Mouse (Mus musculus) embryonic facial prominence, embryonic 10.5 days (tissue): ENCODE data around the gene Cdk16. TPM values are rescaled to one million over a fixed set of nuclear protein-coding genes. Genes with fewer than 3 reads are reported as not detected.

Experiments
- DNase-seq: peaks from one replicate; pipeline ENCODE4 v3.0.0-alpha.2; 2017; ENCODE audit warnings: low spot score
- H3K27ac ChIP-seq: fragments of 300-500 bp; sonication (generic); replicated peaks from 2 replicates; pipeline ENCODE4 v1.5.1; 2016; ENCODE audit warnings: mild to moderate bottlenecking
- H3K27me3 ChIP-seq: fragments of 300-500 bp; sonication (generic); replicated peaks from 2 replicates; pipeline ENCODE4 v1.6.1; 2016; ENCODE audit warnings: low read depth, mild to moderate bottlenecking; ENCODE audit not compliant: poor library complexity, severe bottlenecking
- H3K36me3 ChIP-seq: fragments of 300-500 bp; sonication (generic); replicated peaks from 2 replicates; pipeline ENCODE4 v1.6.1; 2016; ENCODE audit warnings: mild to moderate bottlenecking, moderate library complexity
- H3K4me1 ChIP-seq: fragments of 300-500 bp; sonication (generic); 2 replicates; pipeline ENCODE4 v1.6.1; 2016
- H3K4me3 ChIP-seq: fragments of 300-500 bp; sonication (generic); 2 replicates; pipeline ENCODE4 v1.5.1; 2016; ENCODE audit warnings: mild to moderate bottlenecking, moderate library complexity
- H3K9me3 ChIP-seq: fragments of 300-500 bp; sonication (generic); 2 replicates; pipeline ENCODE4 v1.6.1; 2016; ENCODE audit warnings: mild to moderate bottlenecking
- WGBS: fragments of 180-500 bp; shearing (Covaris S2); methylation state at CpG from one replicate; pipeline ENCODE4 v1.1.7; 2016; 5-methylcytosine and 5-hydroxymethylcytosine counted together
- polyA plus RNA-seq: library from polyadenylated mRNA; unstranded; fragments of >200 nt; fragmentation: Nextera tagmentation; extraction: Ambion mirVana; gene quantifications from 2 replicates; pipeline ENCODE4 v1.2.1, GENCODE M21; 2016

Cdk16 gene
- 120 and 121 TPM in 2 replicates for polyA plus RNA-seq

- Histone ChIP-seq H3K27ac (peak within 1 kb of the TSS; percentile 92), H3K27me3 (no peaks in the 10 kb centered on the region), H3K9me3 (peaks cover 9% of the 10 kb centered on the region; the same call in 1 of the 2 replicates), H3K4me1 (peaks cover 14% of the 10 kb centered on the region), H3K36me3 (peaks cover 24% of the 10 kb centered on the region), H3K4me3 (peak within 1 kb of the TSS; percentile 69)
- peak; percentile 84 for DNase-seq
- WGBS, result 25% methylated on average over 16 of the region's 16 CpGs
Observed at GRCm38 (mm10) chrX:20687519-20688067, at the start of gene Cdk16. Gene Cdk16 (plus strand): TSS chrX:20687954.

GRCm38 (mm10) chrX:20638141-20638540 is 49.6 kb upstream of the Cdk16 start:
- WGBS, result 92% methylated on average over 2 of the region's 2 CpGs
- DNase-seq, result no peak
- no peak overlapping the region for H3K27ac ChIP-seq
- no peaks in the 10 kb centered on the region for H3K9me3 ChIP-seq
- H3K27me3 ChIP-seq, result no peaks in the 10 kb centered on the region
- peaks cover 79% of the 10 kb centered on the region for H3K36me3 ChIP-seq
- no peaks in the 10 kb centered on the region for H3K4me1 ChIP-seq
- H3K4me3 ChIP-seq, result no peak overlapping the region

DNA sequence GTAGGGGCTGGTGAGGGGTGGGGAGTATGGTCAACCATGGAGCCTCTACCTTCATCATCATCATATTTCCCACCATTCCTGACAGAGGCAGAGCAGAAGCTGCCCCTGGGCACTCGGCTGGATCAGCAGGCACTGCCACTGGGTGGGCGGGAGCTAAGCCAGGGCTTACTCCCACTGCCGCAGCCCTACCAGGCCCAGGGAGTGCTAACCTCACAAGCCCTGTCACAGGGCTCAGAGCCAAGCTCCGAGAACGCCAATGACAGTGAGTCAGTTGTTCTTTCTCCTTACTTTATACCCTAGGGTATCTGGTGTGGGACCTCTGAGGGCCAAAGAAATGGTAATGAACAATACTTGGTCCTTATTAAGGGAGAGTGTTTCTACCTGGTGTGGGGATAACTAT is 43.0 kb upstream of the Cdk16 start:
- WGBS, result 88% methylated on average over 5 of the region's 5 CpGs
- Histone ChIP-seq H3K27me3 (no peaks in the 10 kb centered on the region), H3K36me3 (peaks cover 98% of the 10 kb centered on the region), H3K4me1 (no peaks in the 10 kb centered on the region), H3K4me3 (no peak overlapping the region), H3K27ac (no peak overlapping the region), H3K9me3 (no peaks in the 10 kb centered on the region)
- DNase-seq, result no peak

- no peaks in the 10 kb centered on the region for H3K4me1 ChIP-seq
- no peaks in the 10 kb centered on the region for H3K27me3 ChIP-seq
- 34% methylated on average over 5 of the region's 5 CpGs for WGBS
- peak overlapping the region; percentile 64 for H3K4me3 ChIP-seq
- H3K9me3 ChIP-seq, result no peaks in the 10 kb centered on the region
- H3K36me3 ChIP-seq, result no peaks in the 10 kb centered on the region
- no peak overlapping the region for H3K27ac ChIP-seq
- DNase-seq, result no peak
Observed at GRCm38 (mm10) chrX:20657593-20657992, 30.2 kb upstream of the Cdk16 start.

GRCm38 (mm10) chrX:20658026-20658652 is 29.6 kb upstream of the Cdk16 start, which contains the start of gene Uba1:
Gene Uba1 (plus strand): TSS chrX:20658326.
- Histone ChIP-seq H3K4me1 (no peaks in the 10 kb centered on the region), H3K27ac (peak within 1 kb of the TSS; percentile 61), H3K27me3 (no peaks in the 10 kb centered on the region), H3K9me3 (no peaks in the 10 kb centered on the region), H3K4me3 (peak within 1 kb of the TSS; percentile 64), H3K36me3 (no peaks in the 10 kb centered on the region)
- peak; percentile 87 for DNase-seq
- WGBS, result 11% methylated on average over 27 of the region's 27 CpGs

DNA sequence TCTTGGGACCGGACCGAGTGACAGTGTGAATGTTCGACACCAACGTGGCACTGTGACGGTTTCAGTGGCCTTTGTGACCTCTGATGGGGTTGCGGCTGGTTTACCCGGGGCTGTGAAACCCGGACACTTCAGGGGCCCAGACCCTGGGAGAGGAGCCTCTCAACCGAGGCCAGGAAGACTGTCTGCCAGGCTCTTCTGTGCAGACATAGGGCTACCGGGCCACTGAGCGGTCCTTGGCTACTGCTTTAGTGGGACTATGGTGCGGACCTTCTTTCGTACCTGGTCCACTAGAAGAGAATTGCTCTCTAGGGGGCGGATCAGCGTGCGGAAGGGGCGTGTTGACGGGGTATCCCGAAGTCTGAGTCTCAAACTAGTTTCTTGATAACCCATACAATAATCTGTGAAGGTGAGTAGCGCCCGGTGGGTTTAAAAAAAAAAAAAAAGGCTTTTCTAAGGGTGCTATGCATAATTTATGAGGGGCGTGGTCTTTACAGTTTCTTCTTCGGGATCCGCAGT is 28.8 kb upstream of the Cdk16 start:
- H3K9me3 ChIP-seq, result no peaks in the 10 kb centered on the region
- peak overlapping the region; percentile 61 for H3K27ac ChIP-seq
- H3K4me3 ChIP-seq, result peak overlapping the region; percentile 64
- H3K27me3 ChIP-seq, result no peaks in the 10 kb centered on the region
- no peaks in the 10 kb centered on the region for H3K36me3 ChIP-seq
- peak; percentile 13 for DNase-seq
- 15% methylated on average over 24 of the region's 24 CpGs for WGBS
- H3K4me1 ChIP-seq, result no peaks in the 10 kb centered on the region

DNA sequence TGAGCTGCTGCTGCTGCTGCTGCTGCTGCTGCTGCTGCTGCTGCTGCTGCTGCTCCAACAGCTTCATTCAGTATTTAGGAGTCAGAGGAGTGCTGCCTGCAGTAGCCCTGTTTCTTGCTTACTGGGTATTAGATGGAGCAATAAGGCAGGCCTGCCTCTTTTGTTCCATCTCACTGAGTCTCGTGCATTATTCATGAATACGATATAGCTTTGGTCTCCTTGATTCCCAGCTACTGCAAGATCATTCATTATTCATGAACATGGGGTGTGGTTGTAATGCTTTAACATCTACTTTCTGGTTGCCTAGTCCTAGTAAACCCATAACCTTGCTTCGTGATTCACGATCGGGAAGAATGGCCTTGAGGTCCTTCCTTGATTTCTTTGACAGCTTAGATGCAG is 25.4 kb upstream of the Cdk16 start:
- Histone ChIP-seq H3K4me3 (peak overlapping the region; percentile 70), H3K27ac (no peak overlapping the region), H3K9me3 (no peaks in the 10 kb centered on the region), H3K27me3 (no peaks in the 10 kb centered on the region), H3K4me1 (no peaks in the 10 kb centered on the region), H3K36me3 (peaks cover 25% of the 10 kb centered on the region)
- DNase-seq, result no peak
- 30% methylated on average over 5 of the region's 5 CpGs for WGBS

- no peaks in the 10 kb centered on the region for H3K4me1 ChIP-seq
- H3K27me3 ChIP-seq, result no peaks in the 10 kb centered on the region
- H3K9me3 ChIP-seq, result no peaks in the 10 kb centered on the region
- peak; percentile 87 for DNase-seq
- peak overlapping the region; percentile 70 for H3K4me3 ChIP-seq
- peaks cover 31% of the 10 kb centered on the region for H3K36me3 ChIP-seq
- H3K27ac ChIP-seq, result peak overlapping the region; percentile 87
- WGBS, result 15% methylated on average over 28 of the region's 28 CpGs
Observed at GRCm38 (mm10) chrX:20662716-20663443, 24.9 kb upstream of the Cdk16 start.

- H3K27ac ChIP-seq, result peak overlapping the region; percentile 87
- WGBS, result 18% methylated on average over 9 of the region's 9 CpGs
- no peak for DNase-seq
Observed at GRCm38 (mm10) chrX:20663444-20663790, 24.3 kb upstream of the Cdk16 start.

DNA sequence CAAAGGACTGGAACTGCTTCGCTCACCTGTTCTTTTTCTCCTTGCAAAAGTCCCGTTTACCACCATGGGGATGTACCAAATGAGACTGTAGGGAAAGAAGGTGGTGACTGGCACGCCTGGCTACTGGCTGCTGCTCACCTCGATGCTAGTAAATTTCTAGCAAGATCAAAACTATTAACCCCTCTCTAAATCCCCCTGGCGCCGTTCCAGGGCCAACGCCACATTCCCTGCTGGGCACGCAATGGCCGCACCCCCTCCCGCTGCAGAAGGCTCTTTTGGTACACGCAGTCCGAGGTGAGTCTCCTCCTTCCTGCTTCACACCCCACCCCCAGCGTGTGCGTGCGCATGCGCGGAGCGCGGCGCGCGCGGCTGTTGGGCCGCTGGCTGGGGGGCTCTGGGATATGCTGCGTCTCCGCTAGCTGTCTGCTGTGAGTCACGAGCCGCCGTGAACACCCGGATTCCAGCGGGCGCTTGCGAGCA is 354 bp downstream of the Cdk16 start:
- Histone ChIP-seq H3K27me3 (no peaks in the 10 kb centered on the region), H3K4me1 (peaks cover 14% of the 10 kb centered on the region), H3K9me3 (peaks cover 9% of the 10 kb centered on the region; the same call in 1 of the 2 replicates), H3K4me3 (peak overlapping the region; percentile 69), H3K27ac (peak overlapping the region; percentile 92), H3K36me3 (peaks cover 24% of the 10 kb centered on the region)
- 17% methylated on average over 33 of the region's 33 CpGs for WGBS
- DNase-seq, result peak; percentile 89

More at GRCm38 (mm10) chrX:20663444-20663790, 24.3 kb upstream of the Cdk16 start:
- H3K9me3 ChIP-seq, result no peaks in the 10 kb centered on the region
- no peaks in the 10 kb centered on the region for H3K27me3 ChIP-seq
- peak overlapping the region; percentile 70 for H3K4me3 ChIP-seq
- H3K36me3 ChIP-seq, result peaks cover 36% of the 10 kb centered on the region
- H3K4me1 ChIP-seq, result no peaks in the 10 kb centered on the region

- peak; percentile 77 for DNase-seq
- 19% methylated on average over 35 of the region's 35 CpGs for WGBS
- H3K27ac ChIP-seq, result peak overlapping the region; percentile 92
- H3K4me1 ChIP-seq, result peaks cover 14% of the 10 kb centered on the region
- peaks cover 9% of the 10 kb centered on the region; the same call in 1 of the 2 replicates for H3K9me3 ChIP-seq
- H3K36me3 ChIP-seq, result peaks cover 24% of the 10 kb centered on the region
- peak overlapping the region; percentile 69 for H3K4me3 ChIP-seq
- H3K27me3 ChIP-seq, result no peaks in the 10 kb centered on the region
Observed at GRCm38 (mm10) chrX:20688615-20689014, 861 bp downstream of the Cdk16 start.

DNA sequence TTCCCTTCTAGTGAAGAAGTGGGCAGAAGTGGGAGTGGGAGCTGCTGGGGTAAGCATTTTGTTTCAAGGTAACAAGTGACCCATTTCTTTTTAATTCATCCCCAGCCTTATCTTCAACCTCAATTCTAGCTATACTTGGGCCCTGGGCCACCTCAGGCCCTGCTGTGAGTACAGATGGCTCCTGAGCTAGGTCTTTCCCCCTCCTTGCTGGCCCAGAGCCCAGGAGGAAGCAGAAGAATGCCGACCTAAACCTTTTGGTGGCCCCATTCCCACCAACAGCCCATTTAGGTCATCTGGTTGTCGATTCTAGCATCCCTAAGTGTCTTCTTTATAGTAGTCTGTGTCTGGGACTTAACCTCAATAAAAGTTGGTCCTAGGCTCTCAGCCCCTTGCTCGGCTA is 3.8 kb downstream of the Cdk16 start:
- no peak overlapping the region for H3K4me3 ChIP-seq
- WGBS, result 85% methylated on average over 3 of the region's 3 CpGs
- no peaks in the 10 kb centered on the region for H3K27me3 ChIP-seq
- H3K9me3 ChIP-seq, result peaks cover 9% of the 10 kb centered on the region; the same call in 1 of the 2 replicates
- no peak for DNase-seq
- H3K36me3 ChIP-seq, result peaks cover 47% of the 10 kb centered on the region
- H3K27ac ChIP-seq, result no peak overlapping the region
- H3K4me1 ChIP-seq, result peaks cover 12% of the 10 kb centered on the region
